Mouse (Mus musculus): Measurements from ENCODE around the gene 1520401A03Rik. TPM values are rescaled to one million over a fixed set of nuclear protein-coding genes. Genes with fewer than 3 reads are reported as not detected.

1520401A03Rik gene
- polyA plus RNA-seq, 1 experiment from 2014 or later, result 0.61 TPM

DNA sequence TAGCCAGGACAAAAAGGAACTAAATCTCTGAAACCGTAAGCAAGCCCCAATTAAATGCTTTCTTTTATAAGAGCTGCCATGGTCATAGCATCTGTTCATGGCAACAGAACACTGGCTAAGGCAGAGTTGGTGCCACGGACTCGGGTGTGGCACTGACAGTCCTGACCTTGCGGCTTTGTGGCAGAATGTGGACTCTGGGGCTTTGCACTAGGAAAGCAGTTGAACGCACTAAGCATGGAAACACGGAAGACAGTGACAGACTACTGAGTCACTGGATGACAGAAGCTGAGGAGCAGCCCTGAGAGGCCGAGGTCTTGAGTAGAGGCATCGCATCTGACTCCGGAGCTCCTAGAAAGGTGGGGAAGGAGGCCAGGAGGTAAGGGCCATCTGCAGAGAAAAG lies 35.0 kb upstream of the 1520401A03Rik start:
- no peaks in the 10 kb centered on the region for H3K9me3 ChIP-seq (ENCODE audit: low read length)
- H3K27me3 ChIP-seq (ENCODE audit: insufficient read depth, low read length), result no peaks in the 10 kb centered on the region
- no peak overlapping the region for H3K4me2 ChIP-seq (replicated peaks; ENCODE audit: low read depth, low read length)
- H3K36me3 ChIP-seq (ENCODE audit: insufficient read depth, low read length), result peaks cover 84% of the 10 kb centered on the region
- no peak for ATAC-seq (ENCODE audit: low FRiP score, low TSS enrichment)
- H3K9ac ChIP-seq (replicated peaks; ENCODE audit: low read length), result no peak overlapping the region
- H3K27ac ChIP-seq (ENCODE audit: low read length), result no peak overlapping the region
- H3K4me1 ChIP-seq (ENCODE audit: insufficient read depth, low read length), result no peaks in the 10 kb centered on the region
- no peak overlapping the region for H3K4me3 ChIP-seq (ENCODE audit: low read length)
- WGBS, result 94% methylated on average over 9 of the region's 9 CpGs

DNA sequence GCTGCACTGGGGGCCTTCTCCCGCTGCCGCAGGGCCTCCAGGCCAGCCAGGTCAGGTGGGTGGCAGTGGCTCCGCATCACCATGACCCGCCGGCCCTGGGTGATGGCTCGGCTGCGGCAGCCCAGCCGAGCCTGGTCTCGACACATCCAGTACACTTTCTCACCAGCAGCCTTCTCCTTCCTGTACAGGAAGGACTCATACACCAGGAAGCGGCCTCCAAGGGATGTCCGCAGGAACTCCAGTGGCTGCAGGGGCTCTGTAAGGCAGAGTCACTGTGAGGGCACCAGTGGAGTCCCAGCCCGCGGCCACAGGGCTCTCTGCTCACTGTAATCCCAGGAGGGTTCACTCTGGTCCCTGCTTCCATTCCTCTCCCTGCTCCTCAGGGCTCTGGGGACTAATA lies 33.1 kb upstream of the 1520401A03Rik start:
- peak; percentile 43; the same call in 1 of the 2 replicates for ATAC-seq (ENCODE audit: low FRiP score, low TSS enrichment)
- Histone ChIP-seq H3K4me3 (ENCODE audit: low read length) (0 out of 2 replicates have a peak overlapping the region, but pooled peaks have one; percentile 6), H3K27ac (ENCODE audit: low read length) (peak overlapping the region; percentile 46), H3K9me3 (ENCODE audit: low read length) (no peaks in the 10 kb centered on the region), H3K4me1 (ENCODE audit: insufficient read depth, low read length) (no peaks in the 10 kb centered on the region), H3K36me3 (ENCODE audit: insufficient read depth, low read length) (peaks cover 81% of the 10 kb centered on the region), H3K27me3 (ENCODE audit: insufficient read depth, low read length) (no peaks in the 10 kb centered on the region), H3K4me2 (replicated peaks; ENCODE audit: low read depth, low read length) (0 out of 2 replicates have a peak overlapping the region, but pooled peaks have one; percentile 13), H3K9ac (replicated peaks; ENCODE audit: low read length) (0 out of 2 replicates have a peak overlapping the region, but pooled peaks have one; percentile 23)
- WGBS, result 81% methylated on average over 13 of the region's 13 CpGs

DNA sequence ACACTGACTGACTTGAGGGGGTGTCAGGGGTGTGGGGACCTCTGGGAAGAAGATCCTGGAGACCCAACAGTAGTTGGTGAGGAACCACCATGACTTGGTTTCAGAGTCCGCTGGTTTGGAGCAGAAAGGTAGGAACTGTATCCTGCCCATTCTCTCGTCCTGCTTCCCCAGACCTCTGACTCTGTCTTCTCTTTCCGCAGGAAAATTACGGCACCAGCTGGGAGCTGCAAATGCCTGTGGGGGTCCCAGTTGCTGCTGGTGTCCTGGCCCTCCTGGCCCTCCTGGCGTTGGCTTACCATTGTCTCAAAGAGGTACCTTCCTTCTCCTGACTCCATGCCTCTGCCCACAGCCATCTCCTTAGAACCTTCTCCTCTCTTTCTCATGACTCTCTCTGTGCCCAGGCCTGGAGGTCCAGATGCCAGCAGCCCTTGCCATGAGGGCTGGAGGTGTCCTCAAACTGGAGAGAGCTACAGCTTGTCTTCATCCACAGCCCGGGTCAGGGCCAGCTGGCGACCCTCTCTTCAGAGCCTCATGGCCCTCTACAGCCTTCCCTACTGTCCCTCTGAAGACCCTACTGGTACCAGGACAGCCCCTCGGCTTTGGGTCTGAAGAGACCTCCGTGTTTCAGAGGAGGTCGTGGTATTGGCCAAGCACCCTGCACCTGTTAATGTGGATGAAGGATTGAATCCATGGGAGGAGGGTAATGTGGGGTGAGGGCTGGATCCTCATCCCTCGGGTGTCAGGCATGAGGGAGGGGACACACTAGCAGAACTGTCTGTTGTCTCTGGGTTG lies 27.0 kb upstream of the 1520401A03Rik start:
- H3K4me1 ChIP-seq (ENCODE audit: insufficient read depth, low read length), result peaks cover 20% of the 10 kb centered on the region
- H3K27ac ChIP-seq (ENCODE audit: low read length), result no peak overlapping the region
- WGBS, result 78% methylated on average over 11 of the region's 11 CpGs
- peaks cover 28% of the 10 kb centered on the region for H3K36me3 ChIP-seq (ENCODE audit: insufficient read depth, low read length)
- no peak for ATAC-seq (ENCODE audit: low FRiP score, low TSS enrichment)
- H3K4me2 ChIP-seq (replicated peaks; ENCODE audit: low read depth, low read length), result peak overlapping the region; percentile 42
- peaks cover 23% of the 10 kb centered on the region for H3K27me3 ChIP-seq (ENCODE audit: insufficient read depth, low read length)
- H3K9me3 ChIP-seq (ENCODE audit: low read length), result no peaks in the 10 kb centered on the region
- H3K9ac ChIP-seq (replicated peaks; ENCODE audit: low read length), result 0 out of 2 replicates have a peak overlapping the region, but pooled peaks have one; percentile 15
- H3K4me3 ChIP-seq (ENCODE audit: low read length), result peak overlapping the region; percentile 30

DNA sequence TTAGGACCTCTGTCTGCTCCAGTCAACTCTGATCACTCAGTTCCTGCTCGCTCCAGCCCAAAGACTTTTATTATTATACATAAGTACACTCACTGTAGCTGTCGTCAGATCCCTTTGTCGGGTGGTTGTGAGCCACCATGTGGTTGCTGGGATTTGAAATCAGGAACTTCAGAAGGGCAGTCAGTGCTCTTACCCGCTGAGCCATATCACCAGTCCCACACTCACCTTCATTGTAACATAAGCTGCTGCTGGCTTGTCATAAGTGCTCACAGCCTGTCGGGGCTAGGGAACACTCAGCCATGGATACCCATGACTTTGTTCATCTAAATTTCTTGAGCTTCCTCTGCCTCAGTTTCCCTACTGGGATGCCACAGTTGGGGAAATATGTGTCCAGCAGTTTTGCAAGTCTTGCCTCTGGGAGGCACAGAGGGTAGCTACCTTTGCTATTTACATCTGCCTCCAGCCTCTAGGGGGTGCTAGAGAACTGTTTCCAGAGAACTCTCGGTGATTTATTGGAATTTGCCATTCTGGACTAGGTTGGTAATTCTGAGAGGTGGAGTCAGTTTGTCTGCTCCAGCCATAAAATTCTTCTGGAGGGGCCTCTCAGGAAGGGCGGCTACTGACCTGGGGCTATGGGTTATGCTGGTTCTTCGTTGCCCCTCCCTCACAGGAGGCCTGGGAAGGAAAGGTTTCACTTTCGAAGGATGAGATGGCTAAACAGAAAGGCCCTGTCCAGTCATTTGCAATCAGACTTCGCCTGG lies 26.2 kb upstream of the 1520401A03Rik start:
- 29% methylated on average over 10 of the region's 10 CpGs for WGBS
- H3K27me3 ChIP-seq (ENCODE audit: insufficient read depth, low read length), result peaks cover 31% of the 10 kb centered on the region
- peaks cover 26% of the 10 kb centered on the region for H3K4me1 ChIP-seq (ENCODE audit: insufficient read depth, low read length)
- no peaks in the 10 kb centered on the region for H3K9me3 ChIP-seq (ENCODE audit: low read length)
- 0 out of 2 replicates have a peak overlapping the region, but pooled peaks have one; percentile 15 for H3K9ac ChIP-seq (replicated peaks; ENCODE audit: low read length)
- no peak; the same call in 1 of the 2 replicates for ATAC-seq (ENCODE audit: low FRiP score, low TSS enrichment)
- peak overlapping the region; percentile 42 for H3K4me2 ChIP-seq (replicated peaks; ENCODE audit: low read depth, low read length)
- peak overlapping the region; percentile 30 for H3K4me3 ChIP-seq (ENCODE audit: low read length)
- H3K36me3 ChIP-seq (ENCODE audit: insufficient read depth, low read length), result peaks cover 25% of the 10 kb centered on the region
- H3K27ac ChIP-seq (ENCODE audit: low read length), result no peak overlapping the region

DNA sequence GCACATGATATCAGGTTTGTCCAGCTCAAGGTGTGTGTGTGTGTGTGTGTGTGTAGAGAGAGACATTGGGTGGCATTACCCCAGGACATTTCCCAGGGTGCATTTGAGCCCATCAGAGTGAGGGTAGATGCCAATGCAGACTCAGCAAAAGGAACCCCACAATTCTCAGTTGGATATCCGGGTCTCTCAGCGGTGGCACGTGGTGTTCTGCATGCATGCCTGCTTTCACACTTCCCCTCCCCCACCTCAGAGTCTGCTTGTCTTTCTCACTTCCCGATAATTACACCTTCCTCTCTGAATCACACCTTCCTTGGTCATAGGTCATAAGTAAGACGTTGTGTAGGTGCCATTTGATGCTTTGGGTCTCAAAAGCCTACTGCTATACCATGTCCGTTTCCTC lies 25.4 kb upstream of the 1520401A03Rik start:
- Histone ChIP-seq H3K4me2 (replicated peaks; ENCODE audit: low read depth, low read length) (no peak overlapping the region), H3K27me3 (ENCODE audit: insufficient read depth, low read length) (peaks cover 39% of the 10 kb centered on the region), H3K36me3 (ENCODE audit: insufficient read depth, low read length) (peaks cover 19% of the 10 kb centered on the region), H3K9me3 (ENCODE audit: low read length) (no peaks in the 10 kb centered on the region), H3K27ac (ENCODE audit: low read length) (no peak overlapping the region), H3K4me3 (ENCODE audit: low read length) (no peak overlapping the region), H3K4me1 (ENCODE audit: insufficient read depth, low read length) (peaks cover 26% of the 10 kb centered on the region), H3K9ac (replicated peaks; ENCODE audit: low read length) (no peak overlapping the region)
- 21% methylated on average over 6 of the region's 6 CpGs for WGBS
- ATAC-seq (ENCODE audit: low FRiP score, low TSS enrichment), result no peak

DNA sequence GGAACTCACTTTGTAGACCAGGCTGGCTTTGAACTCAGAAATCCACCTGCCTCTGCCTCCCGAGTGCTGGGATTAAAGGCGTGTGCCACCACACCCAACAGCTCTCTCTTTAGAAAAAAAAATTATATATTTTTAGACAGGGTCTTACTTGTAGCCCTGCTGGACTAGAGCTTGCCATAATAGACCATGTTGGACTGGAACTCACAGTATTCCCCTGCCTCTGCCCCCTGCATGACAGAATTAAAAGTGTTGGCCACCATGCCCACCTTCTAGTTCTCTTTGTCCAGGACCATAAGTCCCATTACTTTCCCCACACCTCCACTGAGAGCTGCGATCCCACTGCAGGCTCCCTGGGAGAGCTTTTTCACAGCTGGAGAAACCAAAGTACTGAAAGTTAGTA lies 24.9 kb upstream of the 1520401A03Rik start:
- Histone ChIP-seq H3K36me3 (ENCODE audit: insufficient read depth, low read length) (peaks cover 14% of the 10 kb centered on the region), H3K27ac (ENCODE audit: low read length) (no peak overlapping the region), H3K9me3 (ENCODE audit: low read length) (no peaks in the 10 kb centered on the region), H3K4me1 (ENCODE audit: insufficient read depth, low read length) (peaks cover 28% of the 10 kb centered on the region), H3K27me3 (ENCODE audit: insufficient read depth, low read length) (peaks cover 44% of the 10 kb centered on the region), H3K9ac (replicated peaks; ENCODE audit: low read length) (no peak overlapping the region), H3K4me2 (replicated peaks; ENCODE audit: low read depth, low read length) (no peak overlapping the region), H3K4me3 (ENCODE audit: low read length) (no peak overlapping the region)
- 78% methylated on average over 3 of the region's 3 CpGs for WGBS
- ATAC-seq (ENCODE audit: low FRiP score, low TSS enrichment), result no peak

DNA sequence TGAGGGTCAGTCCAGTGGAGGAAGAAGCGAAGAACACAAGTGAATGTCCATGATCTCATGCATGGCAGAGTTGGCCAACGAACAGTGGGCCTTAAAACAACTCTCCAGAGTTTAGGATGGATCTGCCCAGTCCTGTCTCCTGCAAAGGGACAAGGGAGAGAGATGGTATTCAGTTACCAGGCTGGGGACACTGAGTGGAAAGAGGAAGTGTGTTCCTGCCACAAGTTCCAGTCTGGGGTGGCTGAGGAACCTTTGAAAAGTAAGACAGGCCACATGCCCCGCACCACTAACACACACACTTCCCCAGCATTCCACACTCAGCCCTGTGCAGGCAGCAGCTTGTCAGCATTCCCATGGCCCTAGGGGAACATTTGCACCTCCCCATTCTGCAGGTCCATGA lies 24.2 kb upstream of the 1520401A03Rik start:
- H3K27ac ChIP-seq (ENCODE audit: low read length), result no peak overlapping the region
- H3K4me2 ChIP-seq (replicated peaks; ENCODE audit: low read depth, low read length), result no peak overlapping the region
- H3K9me3 ChIP-seq (ENCODE audit: low read length), result no peaks in the 10 kb centered on the region
- H3K27me3 ChIP-seq (ENCODE audit: insufficient read depth, low read length), result peaks cover 51% of the 10 kb centered on the region
- H3K4me3 ChIP-seq (ENCODE audit: low read length), result no peak overlapping the region
- ATAC-seq (ENCODE audit: low FRiP score, low TSS enrichment), result no peak
- peaks cover 7% of the 10 kb centered on the region for H3K36me3 ChIP-seq (ENCODE audit: insufficient read depth, low read length)
- H3K4me1 ChIP-seq (ENCODE audit: insufficient read depth, low read length), result peaks cover 31% of the 10 kb centered on the region
- WGBS, result 75% methylated on average over 3 of the region's 3 CpGs
- no peak overlapping the region for H3K9ac ChIP-seq (replicated peaks; ENCODE audit: low read length)

DNA sequence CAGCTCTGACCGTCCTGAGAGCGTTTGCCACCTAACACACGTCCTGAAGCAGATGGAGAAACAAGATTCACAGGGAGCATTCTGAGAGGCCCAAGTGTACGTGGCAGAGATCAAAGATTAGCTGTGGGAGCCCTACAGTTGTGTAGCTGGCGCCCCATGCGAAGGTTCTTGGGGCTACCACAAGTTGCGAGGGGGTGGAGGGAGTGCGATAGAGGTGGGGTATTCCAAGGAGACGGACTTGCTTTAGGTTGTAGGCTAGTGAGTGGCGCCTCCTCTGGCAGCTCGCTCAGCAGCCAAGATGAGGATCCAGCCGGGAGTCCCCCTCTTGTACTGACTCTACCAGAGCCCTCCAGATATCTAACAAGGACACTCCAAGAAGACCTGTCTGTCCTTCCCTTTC lies 23.7 kb upstream of the 1520401A03Rik start:
- H3K4me2 ChIP-seq (replicated peaks; ENCODE audit: low read depth, low read length), result peak overlapping the region; percentile 78
- H3K9me3 ChIP-seq (ENCODE audit: low read length), result no peaks in the 10 kb centered on the region
- H3K4me3 ChIP-seq (ENCODE audit: low read length), result peak overlapping the region; percentile 43
- peaks cover 2% of the 10 kb centered on the region for H3K36me3 ChIP-seq (ENCODE audit: insufficient read depth, low read length)
- no peak overlapping the region; the same call in 1 of the 2 replicates for H3K9ac ChIP-seq (replicated peaks; ENCODE audit: low read length)
- no peak overlapping the region for H3K27ac ChIP-seq (ENCODE audit: low read length)
- peaks cover 31% of the 10 kb centered on the region for H3K4me1 ChIP-seq (ENCODE audit: insufficient read depth, low read length)
- no peak for ATAC-seq (ENCODE audit: low FRiP score, low TSS enrichment)
- H3K27me3 ChIP-seq (ENCODE audit: insufficient read depth, low read length), result peaks cover 56% of the 10 kb centered on the region
- WGBS, result 6% methylated on average over 12 of the region's 12 CpGs

DNA sequence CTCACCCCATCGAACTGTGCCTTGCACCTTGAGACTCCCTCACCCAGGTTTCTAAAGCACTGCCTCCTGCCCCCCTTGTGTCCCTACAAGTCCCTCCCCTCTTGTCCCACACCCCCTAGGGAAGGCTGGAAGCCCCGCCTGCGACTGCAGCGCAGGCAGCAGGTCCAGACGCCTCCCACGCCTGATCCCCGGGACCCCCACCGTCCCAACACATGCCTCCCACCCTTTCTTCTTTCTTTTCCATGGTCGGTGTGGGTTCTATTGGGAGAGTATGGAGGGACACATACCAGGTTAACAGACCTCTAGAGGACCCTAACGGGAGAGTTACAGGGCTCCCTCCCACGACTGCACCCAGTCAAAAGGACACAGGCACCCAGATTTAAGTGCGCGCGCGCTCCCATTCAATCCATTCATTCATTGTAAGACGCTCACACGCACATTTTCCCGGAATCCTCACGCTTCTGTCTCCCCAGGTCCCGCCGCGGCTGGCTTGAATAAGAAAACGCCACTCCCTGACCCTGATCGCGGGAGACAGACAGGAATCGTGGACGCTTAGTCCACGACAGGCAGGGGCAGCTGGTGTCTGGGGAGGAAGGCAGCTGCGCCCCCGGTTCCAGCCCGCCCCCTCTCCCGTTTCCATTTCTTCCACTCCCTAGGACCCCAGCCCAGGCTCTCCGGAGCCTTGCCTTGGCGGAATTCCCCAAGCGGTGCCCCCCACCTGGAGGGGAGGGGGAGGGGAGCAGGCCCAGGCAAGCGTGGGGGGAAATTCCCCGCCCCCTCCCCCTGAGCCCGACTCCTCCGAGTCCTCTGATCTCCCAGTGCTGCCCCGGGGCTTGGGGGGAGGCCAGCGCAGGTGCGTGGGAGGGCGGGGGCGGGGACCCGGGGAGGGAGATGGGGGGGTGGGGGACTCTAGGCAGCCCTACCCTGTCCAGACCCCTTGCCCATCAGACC lies 23.0 kb upstream of the 1520401A03Rik start, which contains the start of gene Kremen2:
Gene Kremen2, minus strand, starts transcription at position 533 of the 951 bp plus-strand sequence.
- WGBS, result under 1% methylated on average over 33 of the region's 45 CpGs
- Histone ChIP-seq H3K4me2 (replicated peaks; ENCODE audit: low read depth, low read length) (peak within 1 kb of the TSS; percentile 78), H3K4me1 (ENCODE audit: insufficient read depth, low read length) (peaks cover 35% of the 10 kb centered on the region), H3K9me3 (ENCODE audit: low read length) (no peaks in the 10 kb centered on the region), H3K36me3 (ENCODE audit: insufficient read depth, low read length) (no peaks in the 10 kb centered on the region), H3K27me3 (ENCODE audit: insufficient read depth, low read length) (peaks cover 63% of the 10 kb centered on the region), H3K9ac (replicated peaks; ENCODE audit: low read length) (peak within 1 kb of the TSS; percentile 54), H3K27ac (ENCODE audit: low read length) (no peak within 1 kb of the TSS), H3K4me3 (ENCODE audit: low read length) (peak within 1 kb of the TSS; percentile 43)
- ATAC-seq (ENCODE audit: low FRiP score, low TSS enrichment), result no peak

Measured in kidney, embryonic 16.5 days (tissue).